Mouse (Mus musculus): Measurements from ENCODE around the gene Prr19. TPM values are rescaled to one million over a fixed set of nuclear protein-coding genes. Genes with fewer than 3 reads are reported as not detected.

The Prr19 gene
- polyA plus RNA-seq, 2 experiments from 2014 or later = not detected

DNA sequence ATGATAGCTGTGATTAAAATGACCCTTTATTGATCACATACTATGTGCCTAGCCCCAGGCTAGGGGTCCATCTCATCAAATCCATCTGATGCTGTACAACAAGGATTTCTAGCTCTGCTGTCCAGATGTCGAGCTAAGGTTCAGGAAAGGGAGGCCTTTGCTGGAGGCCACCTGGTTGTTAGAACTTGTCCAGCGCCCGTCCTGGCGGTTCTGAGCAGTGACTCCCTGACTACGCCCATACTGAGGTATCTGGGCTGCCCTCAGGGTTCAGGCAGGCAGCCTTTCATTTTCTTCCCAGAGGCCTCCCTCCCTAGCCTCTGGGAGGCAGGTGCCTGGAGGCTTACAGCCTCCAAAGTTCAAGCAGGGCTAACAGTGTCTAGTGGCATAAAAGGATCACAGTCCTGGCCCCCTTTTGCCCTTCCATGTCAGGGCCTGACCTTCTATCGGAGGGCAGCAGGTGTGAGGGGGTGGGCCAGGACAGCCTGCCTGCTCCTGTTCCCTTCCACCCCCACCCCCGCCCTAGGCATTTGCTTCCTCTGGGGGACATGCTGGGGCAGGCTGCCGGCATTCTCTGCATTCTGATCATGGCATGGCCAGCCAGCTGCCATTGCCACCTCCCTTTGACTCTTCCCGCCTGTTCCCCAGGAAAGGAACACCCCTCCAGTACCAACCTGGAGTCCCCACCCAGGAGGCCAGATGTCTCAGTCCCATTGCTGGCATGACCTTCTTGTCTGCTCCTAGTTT is 25.5 kb upstream of the Prr19 start:
- no peak for ATAC-seq

GRCm38 (mm10) chr7:25277405-25277804 is 23.8 kb upstream of the Prr19 start:
- ATAC-seq = no peak

- no peak for ATAC-seq
Measured at GRCm38 (mm10) chr7:25277998-25278340, 23.2 kb upstream of the Prr19 start.

DNA sequence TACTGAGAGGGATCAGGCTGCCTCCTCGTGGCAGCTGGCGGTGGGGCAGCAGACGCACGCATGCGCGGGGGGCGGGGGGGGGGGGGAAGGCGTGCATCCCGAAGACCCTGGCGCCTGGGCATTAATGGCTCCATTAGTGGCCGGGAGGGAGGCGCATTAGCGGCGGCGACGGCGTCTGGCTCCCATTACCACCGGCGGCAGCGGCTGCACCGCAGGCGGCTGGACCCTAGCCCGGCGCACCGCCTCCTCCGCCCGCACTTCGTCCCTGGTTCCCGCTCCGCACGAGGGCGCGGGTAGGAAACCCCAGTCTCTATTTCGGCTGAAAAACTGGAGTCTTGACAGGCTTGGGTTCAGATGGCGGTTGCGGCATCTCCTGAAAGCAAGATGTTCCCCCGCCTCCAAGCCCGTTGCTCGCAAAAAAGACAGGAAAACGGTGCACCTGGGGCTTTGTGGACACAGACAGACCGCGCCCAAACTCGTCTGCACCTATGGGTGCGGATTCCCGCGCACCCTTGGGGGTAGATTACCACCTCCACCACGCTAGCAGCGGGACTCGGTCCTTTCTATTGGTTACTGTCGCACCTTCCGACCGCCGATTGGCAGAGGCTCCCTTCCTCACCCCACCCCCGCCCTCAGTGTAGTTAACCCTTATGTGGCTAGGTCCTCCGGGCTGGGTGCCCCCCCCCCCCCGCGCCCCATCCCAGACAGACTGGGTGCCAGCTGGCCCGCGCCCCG is 22.7 kb upstream of the Prr19 start:
- ATAC-seq = peak; percentile 72

- peak; percentile 31 for ATAC-seq
Measured at GRCm38 (mm10) chr7:25279076-25279860, 21.9 kb upstream of the Prr19 start.

- ATAC-seq = no peak
Measured at GRCm38 (mm10) chr7:25279861-25280791, 21.1 kb upstream of the Prr19 start.

DNA sequence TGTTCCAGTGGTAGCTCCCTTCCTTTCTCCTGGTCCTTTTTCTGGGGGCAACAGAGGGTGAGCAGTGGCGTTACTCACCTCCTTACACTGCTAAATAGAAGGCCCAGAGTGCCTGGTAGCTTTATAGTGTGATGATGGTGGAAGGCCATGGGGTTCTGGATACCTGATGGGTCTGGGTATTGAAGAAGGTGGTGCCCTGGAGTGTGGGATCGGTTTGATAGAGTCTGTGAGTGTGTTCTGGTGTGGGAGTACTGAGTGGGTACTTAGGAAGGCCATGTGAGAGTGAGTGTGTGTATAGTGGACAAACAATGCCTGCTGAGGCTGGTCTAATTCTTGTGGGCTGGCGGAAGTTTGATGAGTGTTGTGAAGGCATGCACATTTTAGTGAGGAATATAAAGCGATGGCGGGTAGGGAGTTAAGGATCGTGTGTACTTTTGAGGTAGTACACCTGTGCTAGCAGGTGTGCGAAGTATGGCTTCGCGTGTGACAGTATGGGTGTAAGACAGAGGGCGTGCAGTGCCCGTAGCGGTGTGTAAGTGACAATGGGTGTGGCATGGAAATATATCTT is 20.0 kb upstream of the Prr19 start:
- peak; percentile 16 for ATAC-seq

DNA sequence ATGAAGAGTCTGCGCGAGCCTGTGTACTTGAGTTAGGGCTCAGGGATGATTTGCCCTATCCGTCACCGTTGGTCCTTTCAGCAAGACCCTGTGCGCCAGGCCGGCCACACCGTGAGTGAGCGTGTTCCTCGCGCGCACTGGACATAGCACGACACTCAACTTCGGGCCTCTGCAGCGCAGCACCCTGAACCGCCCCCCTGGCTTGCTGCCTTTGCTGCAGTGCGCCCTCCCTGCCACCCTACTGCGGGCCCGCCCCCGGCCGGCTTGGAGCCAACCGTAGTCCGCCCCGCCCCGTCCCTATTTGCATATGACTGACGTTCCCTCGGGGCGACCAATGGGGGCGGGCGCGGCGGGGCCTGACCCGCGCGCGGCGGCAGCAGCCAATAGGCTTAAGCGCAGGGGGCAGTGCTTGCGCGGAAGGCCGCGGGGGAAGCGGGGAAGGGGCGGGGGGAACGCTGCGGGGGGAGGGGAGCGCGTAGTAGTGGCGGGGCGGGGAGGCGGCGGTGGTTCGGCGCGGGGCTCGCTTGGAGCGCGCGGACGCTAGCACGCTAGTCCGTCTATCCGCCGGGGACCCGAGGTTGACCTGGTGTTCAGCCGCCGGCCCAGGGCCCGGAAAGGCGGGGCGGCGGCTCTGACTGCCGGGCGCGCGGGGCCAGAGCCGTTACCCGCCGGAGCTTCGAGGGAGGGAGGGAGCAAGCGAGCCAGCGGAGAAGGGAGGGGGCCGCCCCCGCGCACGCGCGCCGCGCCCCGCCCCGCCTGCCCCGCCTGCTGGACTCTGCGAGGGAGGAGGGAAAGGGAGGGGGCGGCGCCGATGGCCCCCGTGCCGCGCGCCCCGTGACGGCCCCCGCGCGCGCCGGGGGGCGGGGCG is 19.2 kb upstream of the Prr19 start:
- peak; percentile 75 for ATAC-seq

DNA sequence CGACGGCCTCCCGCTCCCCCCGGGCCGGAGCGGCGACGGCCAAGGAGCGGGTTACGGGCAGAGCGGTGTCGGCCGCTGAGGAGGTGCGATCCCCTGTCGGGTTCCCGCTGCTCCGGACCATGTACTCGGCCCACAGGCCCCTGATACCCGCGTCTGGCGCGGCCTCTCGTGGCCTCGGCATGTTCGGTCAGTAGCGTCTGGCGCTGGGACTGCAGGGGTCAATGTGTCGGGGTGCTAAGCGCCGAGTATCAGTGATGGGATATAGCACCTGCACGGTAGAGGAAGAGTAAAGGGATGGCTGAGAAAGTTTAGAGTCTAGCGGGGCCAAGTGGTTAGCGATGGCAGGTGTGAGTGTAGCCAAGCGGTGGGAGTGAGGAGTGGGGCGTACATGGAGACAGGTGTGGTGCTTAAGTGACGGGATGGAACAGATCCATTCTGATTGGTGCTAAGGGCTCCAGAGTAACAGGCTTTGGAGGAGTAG is 18.4 kb upstream of the Prr19 start:
- no peak for ATAC-seq

DNA sequence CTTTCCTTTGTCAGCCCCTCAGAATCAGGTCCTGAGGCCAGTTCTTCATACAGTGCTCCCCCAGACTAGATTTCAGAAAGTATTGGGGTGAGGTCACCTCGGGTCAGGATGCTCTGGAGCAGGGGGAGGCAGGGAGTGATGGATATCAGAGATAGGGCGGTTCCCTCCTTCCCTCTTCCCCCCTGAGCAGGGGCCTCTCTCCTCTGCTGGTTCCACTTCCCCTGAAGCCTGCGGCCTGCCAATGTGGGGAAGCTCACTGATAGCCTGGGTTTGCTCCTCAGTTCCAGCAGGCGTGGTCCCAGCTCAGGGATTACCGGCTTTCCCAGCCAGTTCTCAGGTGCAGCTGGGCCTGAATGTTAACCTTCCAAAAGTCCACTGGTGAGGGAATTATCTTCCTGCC is 17.6 kb upstream of the Prr19 start:
- no peak for ATAC-seq

DNA sequence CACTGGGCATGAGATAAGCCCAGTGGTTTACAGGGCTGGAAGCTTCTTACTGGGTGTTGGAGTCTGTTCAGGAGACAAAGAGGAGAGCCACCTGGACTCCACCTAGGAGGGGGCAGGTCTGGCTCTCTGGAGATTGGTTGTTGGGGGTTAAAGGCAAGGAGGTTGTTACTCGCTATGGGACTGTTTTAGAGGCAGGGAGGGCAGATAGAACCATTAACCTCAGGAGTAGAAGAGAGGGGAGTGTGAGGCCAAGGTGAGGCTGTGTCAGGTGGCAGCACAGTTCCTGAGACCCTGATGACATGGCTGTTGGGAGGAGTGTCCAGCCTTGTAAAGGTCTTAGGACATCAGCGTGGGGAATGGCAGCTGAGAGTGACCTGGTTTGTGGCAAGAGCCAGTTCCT is 17.0 kb upstream of the Prr19 start:
- no peak for ATAC-seq

DNA sequence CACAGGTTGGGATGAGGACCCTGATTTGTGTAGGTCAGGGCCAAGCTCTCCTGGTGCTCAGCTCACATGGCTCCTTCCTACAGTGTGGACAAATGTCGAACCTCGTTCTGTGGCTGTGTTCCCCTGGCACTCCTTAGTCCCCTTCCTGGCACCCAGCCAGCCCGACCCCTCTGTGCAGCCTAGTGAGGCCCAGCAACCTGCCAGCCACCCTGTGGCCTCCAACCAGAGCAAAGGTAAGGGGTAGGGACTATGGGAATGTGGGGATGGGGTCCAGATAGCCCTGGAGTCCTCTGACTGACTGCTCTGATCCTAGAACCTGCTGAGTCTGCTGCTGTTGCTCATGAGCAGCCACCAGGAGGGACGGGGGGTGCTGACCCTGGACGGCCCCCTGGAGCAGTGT is 16.4 kb upstream of the Prr19 start:
- no peak for ATAC-seq

DNA sequence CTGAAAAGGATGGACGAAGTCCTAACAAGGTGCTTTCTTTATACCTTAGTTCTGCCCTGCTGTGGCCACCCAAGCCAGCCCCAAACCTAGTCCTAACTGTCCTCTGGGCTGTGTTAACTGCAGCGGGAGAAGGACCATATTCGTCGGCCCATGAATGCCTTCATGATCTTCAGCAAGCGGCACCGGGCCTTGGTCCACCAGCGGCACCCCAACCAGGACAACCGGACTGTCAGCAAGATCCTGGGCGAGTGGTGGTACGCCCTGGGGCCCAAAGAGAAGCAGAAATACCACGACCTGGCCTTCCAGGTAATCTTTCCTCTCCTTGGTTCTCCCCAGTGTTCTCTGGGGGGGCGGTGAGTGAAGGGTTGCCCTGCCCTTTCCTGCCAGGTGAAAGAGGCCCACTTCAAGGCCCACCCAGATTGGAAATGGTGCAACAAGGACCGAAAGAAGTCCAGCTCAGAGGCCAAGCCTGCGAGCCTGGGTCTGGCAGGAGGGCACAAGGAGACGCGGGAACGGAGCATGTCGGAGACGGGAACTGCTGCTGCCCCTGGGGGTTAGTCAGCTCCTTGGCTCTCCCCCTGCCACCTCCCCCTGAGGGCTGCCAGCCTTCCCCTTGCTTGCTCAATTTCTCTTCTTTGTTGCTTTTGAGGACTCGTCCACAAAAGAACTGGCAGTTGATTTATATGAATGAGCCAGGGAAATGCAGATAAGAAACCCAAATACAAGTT is 15.5 kb upstream of the Prr19 start:
- no peak for ATAC-seq

DNA sequence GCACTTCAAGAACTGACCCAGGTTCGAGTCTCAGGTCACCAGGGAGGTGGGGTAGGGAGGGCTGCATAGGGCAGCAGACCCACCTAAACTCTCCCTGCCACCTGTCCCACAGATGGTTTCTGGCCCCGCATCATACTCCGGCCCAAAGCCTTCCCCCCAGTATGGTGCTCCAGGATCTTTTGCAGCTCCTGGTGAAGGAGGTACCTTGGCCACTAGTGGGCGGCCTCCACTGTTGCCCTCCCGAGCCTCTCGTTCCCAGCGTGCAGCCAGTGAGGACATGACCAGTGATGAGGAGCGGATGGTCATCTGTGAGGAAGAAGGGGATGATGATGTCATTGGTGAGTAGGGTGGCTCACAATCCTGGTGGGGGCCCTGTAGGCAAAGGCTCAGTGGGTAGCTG is 14.2 kb upstream of the Prr19 start:
- ATAC-seq = no peak

- no peak for ATAC-seq
Measured at GRCm38 (mm10) chr7:25288011-25288410, 13.2 kb upstream of the Prr19 start.

- no peak for ATAC-seq
Measured at GRCm38 (mm10) chr7:25288721-25289120, 12.5 kb upstream of the Prr19 start.

DNA sequence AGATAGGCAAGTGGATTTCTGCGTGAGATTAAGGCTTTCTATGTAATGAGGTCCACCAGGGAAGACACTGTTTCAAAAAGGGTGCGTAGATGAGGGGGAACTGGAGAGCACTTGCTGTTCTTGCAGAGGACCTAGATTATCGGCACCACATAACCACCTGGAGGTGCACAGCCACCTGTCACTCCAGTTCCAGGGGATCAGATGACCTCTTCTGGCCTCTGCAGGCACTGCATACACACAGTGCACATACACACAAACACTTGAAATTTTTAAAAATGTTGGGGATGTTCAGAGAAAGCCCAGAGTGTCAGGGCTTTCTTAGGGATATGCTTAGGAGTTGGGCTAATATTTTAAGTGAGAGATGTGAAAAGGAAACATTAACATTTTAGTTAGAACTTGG is 11.3 kb upstream of the Prr19 start:
- ATAC-seq = no peak

DNA sequence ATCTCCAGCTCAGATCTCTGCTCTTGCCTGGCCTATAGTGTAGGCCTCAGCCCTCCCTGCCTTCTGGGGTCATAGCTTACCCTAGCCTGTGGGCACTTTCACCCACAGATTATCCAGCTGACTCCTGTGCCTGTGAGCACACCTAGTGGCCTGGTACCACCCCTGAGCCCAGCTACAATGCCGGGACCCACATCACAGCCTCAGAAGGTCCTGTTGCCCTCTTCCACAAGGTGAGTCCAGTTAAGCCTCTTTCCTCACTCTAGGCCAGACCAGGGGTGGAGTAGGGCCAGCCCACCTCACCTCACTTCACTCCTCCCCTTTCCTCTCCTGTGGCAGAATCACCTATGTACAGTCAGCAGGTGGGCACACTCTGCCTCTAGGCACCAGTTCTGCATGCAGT is 10.7 kb upstream of the Prr19 start:
- no peak for ATAC-seq

- ATAC-seq = no peak
Measured at GRCm38 (mm10) chr7:25290911-25291310, 10.3 kb upstream of the Prr19 start.

DNA sequence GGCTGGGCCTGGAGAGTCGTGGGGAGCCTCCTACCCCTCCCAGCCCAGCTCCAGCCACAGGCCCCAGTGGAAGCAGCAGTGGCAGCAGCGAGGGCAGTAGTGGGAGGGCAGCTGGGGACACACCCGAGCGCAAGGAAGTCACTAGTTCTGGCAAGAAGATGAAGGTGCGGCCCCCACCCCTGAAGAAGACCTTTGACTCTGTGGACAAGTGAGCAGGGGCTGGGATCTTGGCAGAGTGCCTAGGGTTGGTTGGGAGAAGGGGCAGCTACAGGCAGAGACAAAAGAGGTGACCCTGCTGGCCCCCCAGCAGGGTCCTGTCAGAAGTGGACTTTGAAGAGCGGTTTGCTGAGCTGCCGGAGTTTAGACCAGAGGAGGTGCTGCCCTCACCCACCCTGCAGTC is 9.1 kb upstream of the Prr19 start:
- no peak for ATAC-seq
